Mouse (Mus musculus): ENCODE data around the gene Zfp950. TPM values are rescaled to one million over a fixed set of nuclear protein-coding genes. Genes with fewer than 3 reads are reported as not detected.
A peak's percentile ranks its signal among the peaks of the same experiment; 100 is the strongest.

Gene Zfp950
- polyA plus RNA-seq, 1 experiment from 2014 or later: 28.6 TPM

DNA sequence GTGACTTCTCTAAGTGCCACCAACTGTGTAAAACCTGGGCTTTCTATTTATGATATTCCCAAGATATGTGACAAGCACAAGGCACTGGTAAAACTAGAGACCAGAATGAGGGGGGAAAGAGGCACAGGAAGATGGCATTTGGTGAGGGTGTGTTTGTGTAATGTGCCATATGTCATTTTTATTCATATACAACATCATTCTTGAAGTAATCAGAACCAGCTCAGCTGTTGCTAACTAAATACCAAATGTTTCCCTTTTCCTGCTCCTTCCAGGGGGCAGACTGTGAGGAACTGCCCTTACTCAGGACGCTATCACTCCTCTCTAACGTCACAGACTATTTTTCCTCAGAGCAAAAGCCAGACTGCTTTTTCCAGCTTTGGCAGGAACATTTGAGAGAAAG is 119.1 kb downstream of the Zfp950 start:
- DNase-seq (ENCODE audit: low spot score) (peak; percentile 8), ATAC-seq (replicated peaks; ENCODE audit: insufficient number of reproducible peaks, low FRiP score, low TSS enrichment, low read depth) (no peak)
- no peak overlapping the region for H3K9ac ChIP-seq (replicated peaks; ENCODE audit: low read length)
- no peak overlapping the region for H3K4me3 ChIP-seq (ENCODE audit: low read depth, low read length)
- H3K9me3 ChIP-seq (replicated peaks; ENCODE audit: control insufficient read depth, low read length): no peaks in the 10 kb centered on the region
- H3K4me1 ChIP-seq (ENCODE audit: control insufficient read depth, insufficient read depth, low read length): no peaks in the 10 kb centered on the region
- no peaks in the 10 kb centered on the region for H3K36me3 ChIP-seq (replicated peaks; ENCODE audit: control insufficient read depth, insufficient read depth, low read depth, low read length)
- H3K27me3 ChIP-seq (ENCODE audit: control insufficient read depth, insufficient read depth, low read length): no peaks in the 10 kb centered on the region
- H3K27ac ChIP-seq (replicated peaks; ENCODE audit: low read depth, low read length): 0 out of 2 replicates have a peak overlapping the region, but pooled peaks have one; percentile 32
- WGBS: 48% methylated on average over 2 of the region's 2 CpGs
- H3K4me2 ChIP-seq (ENCODE audit: low read depth, low read length): no peak overlapping the region

GRCm38 (mm10) chr19:61017477-61018266 is 123.0 kb downstream of the Zfp950 start:
- H3K4me2 ChIP-seq (ENCODE audit: low read depth, low read length): no peak overlapping the region
- ATAC-seq (replicated peaks; ENCODE audit: insufficient number of reproducible peaks, low FRiP score, low TSS enrichment, low read depth) (no peak), DNase-seq (ENCODE audit: low spot score) (no peak)
- no peaks in the 10 kb centered on the region for H3K36me3 ChIP-seq (replicated peaks; ENCODE audit: control insufficient read depth, insufficient read depth, low read depth, low read length)
- H3K4me3 ChIP-seq (ENCODE audit: low read depth, low read length): no peak overlapping the region
- 88% methylated on average over 1 of the region's 1 CpGs for WGBS
- no peaks in the 10 kb centered on the region for H3K4me1 ChIP-seq (ENCODE audit: control insufficient read depth, insufficient read depth, low read length)
- no peaks in the 10 kb centered on the region for H3K27me3 ChIP-seq (ENCODE audit: control insufficient read depth, insufficient read depth, low read length)
- H3K9ac ChIP-seq (replicated peaks; ENCODE audit: low read length): no peak overlapping the region
- H3K9me3 ChIP-seq (replicated peaks; ENCODE audit: control insufficient read depth, low read length): no peaks in the 10 kb centered on the region
- no peak overlapping the region for H3K27ac ChIP-seq (replicated peaks; ENCODE audit: low read depth, low read length)

DNA sequence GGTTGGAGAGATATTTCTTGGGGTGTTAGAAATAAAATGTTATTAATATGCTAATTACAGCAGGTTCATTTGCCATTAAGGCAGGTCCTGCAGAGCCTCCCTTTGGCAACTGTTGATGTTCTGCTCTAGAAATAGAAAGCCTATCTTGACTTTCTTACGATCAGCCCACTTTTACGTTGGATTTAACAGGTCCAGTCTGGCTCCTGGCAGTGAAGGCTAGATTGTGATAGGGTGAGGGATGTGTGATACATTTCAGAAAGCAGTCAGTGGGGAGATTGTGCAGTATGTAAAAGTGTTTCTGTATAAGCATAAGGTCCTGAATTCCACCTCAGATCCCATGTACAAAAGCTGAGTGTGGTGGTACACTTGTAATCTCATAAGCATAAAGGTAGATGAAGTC is 131.4 kb downstream of the Zfp950 start:
- no peak overlapping the region for H3K4me3 ChIP-seq (ENCODE audit: low read depth, low read length)
- DNase-seq (ENCODE audit: low spot score) (no peak), ATAC-seq (replicated peaks; ENCODE audit: insufficient number of reproducible peaks, low FRiP score, low TSS enrichment, low read depth) (no peak)
- WGBS: 94% methylated on average over 2 of the region's 2 CpGs
- no peaks in the 10 kb centered on the region for H3K36me3 ChIP-seq (replicated peaks; ENCODE audit: control insufficient read depth, insufficient read depth, low read depth, low read length)
- no peaks in the 10 kb centered on the region for H3K9me3 ChIP-seq (replicated peaks; ENCODE audit: control insufficient read depth, low read length)
- no peaks in the 10 kb centered on the region for H3K27me3 ChIP-seq (ENCODE audit: control insufficient read depth, insufficient read depth, low read length)
- H3K9ac ChIP-seq (replicated peaks; ENCODE audit: low read length): no peak overlapping the region
- no peak overlapping the region for H3K4me2 ChIP-seq (ENCODE audit: low read depth, low read length)
- no peaks in the 10 kb centered on the region for H3K4me1 ChIP-seq (ENCODE audit: control insufficient read depth, insufficient read depth, low read length)
- no peak overlapping the region for H3K27ac ChIP-seq (replicated peaks; ENCODE audit: low read depth, low read length)

Other genes with a start within 250 kb of the Zfp950 start
- gene Gm7102, start 35.5 kb upstream of the Zfp950 start, polyA plus RNA-seq (2014; fragmentation: Nextera tagmentation; extraction: Ambion mirVana): 0.56 TPM in 1 of 2 replicates, not detected in the other
- gene Gm6020, start 43.0 kb upstream of the Zfp950 start, polyA plus RNA-seq (2014; fragmentation: Nextera tagmentation; extraction: Ambion mirVana): not detected in 2 replicates
- gene Csf2ra, start 87.6 kb upstream of the Zfp950 start, polyA plus RNA-seq (2014; fragmentation: Nextera tagmentation; extraction: Ambion mirVana): 6.7 and 10.1 TPM in 2 replicates
- not detected in 2 replicates for gene Gm21060, start 156.2 kb upstream of the Zfp950 start, polyA plus RNA-seq (2014; fragmentation: Nextera tagmentation; extraction: Ambion mirVana)

Measured in embryonic facial prominence, embryonic 11.5 days (tissue).